Mouse (Mus musculus) neural tube, embryonic 11.5 days (tissue): ENCODE data around the gene Pla2g5. TPM values are rescaled to one million over a fixed set of nuclear protein-coding genes. Genes with fewer than 3 reads are reported as not detected.
A peak's percentile ranks its signal among the peaks of the same experiment; 100 is the strongest.

ENCODE experiments used
- ATAC-seq: fragments of 200-750 bp; cut with Nextera tagmentation; 2 replicates; pipeline ENCODE4 v1.8.0; 2017; ENCODE audit warnings: moderate number of reproducible peaks, mild to moderate bottlenecking, moderate TSS enrichment, moderate library complexity; ENCODE audit not compliant: insufficient read depth, low FRiP score, low TSS enrichment
- DNase-seq: peaks from one replicate; pipeline ENCODE4 v3.0.0-alpha.2; 2015; ENCODE audit warnings: low spot score
- H3K27ac ChIP-seq: fragments of 300-500 bp; sonication (generic); 2 replicates; pipeline ENCODE4 v1.5.1; 2014; ENCODE audit warnings: low read depth, mild to moderate bottlenecking, low read length
- H3K27me3 ChIP-seq: fragments of 300-500 bp; sonication (generic); 2 replicates; pipeline ENCODE4 v1.6.1; 2014; ENCODE audit warnings: mild to moderate bottlenecking, low read length, mixed read lengths; ENCODE audit not compliant: control insufficient read depth, insufficient read depth
- H3K36me3 ChIP-seq: fragments of 300-500 bp; sonication (generic); 2 replicates; pipeline ENCODE4 v1.6.1; 2014; ENCODE audit warnings: mild to moderate bottlenecking, low read length, moderate library complexity, mixed read lengths; ENCODE audit not compliant: control insufficient read depth, insufficient read depth
- H3K4me1 ChIP-seq: fragments of 300-500 bp; sonication (generic); 2 replicates; pipeline ENCODE4 v1.6.1; 2014; ENCODE audit warnings: low read length, mixed read lengths; ENCODE audit not compliant: control insufficient read depth, insufficient read depth
- H3K4me2 ChIP-seq: fragments of 300-500 bp; sonication (generic); 2 replicates; pipeline ENCODE4 v1.6.1; 2014; ENCODE audit warnings: low read depth, mild to moderate bottlenecking, moderate library complexity
- H3K4me3 ChIP-seq: fragments of 300-500 bp; sonication (generic); 2 replicates; pipeline ENCODE4 v1.5.1; 2014; ENCODE audit warnings: low read depth, low read length
- H3K9ac ChIP-seq: fragments of 300-500 bp; sonication (generic); 2 replicates; pipeline ENCODE4 v1.6.1; 2014; ENCODE audit warnings: mild to moderate bottlenecking, low read length
- H3K9me3 ChIP-seq: fragments of 300-500 bp; sonication (generic); 2 replicates; pipeline ENCODE4 v1.6.1; 2016; ENCODE audit warnings: low read length; ENCODE audit not compliant: control insufficient read depth
- WGBS: fragments of 180-500 bp; shearing (Covaris S2); extraction: QIAGEN DNeasy Blood & Tissue Kit; methylation state at CpG from one replicate; pipeline ENCODE4 v1.1.7; 2014; 5-methylcytosine and 5-hydroxymethylcytosine counted together
- polyA plus RNA-seq: library from polyadenylated mRNA; unstranded; fragments of >200 nt; fragmentation: Nextera tagmentation; extraction: Ambion mirVana; gene quantifications from 2 replicates; pipeline ENCODE4 v1.2.1, GENCODE M21; 2014

Pla2g5 gene
- polyA plus RNA-seq, 1 experiment from 2014 or later, result not detected

DNA sequence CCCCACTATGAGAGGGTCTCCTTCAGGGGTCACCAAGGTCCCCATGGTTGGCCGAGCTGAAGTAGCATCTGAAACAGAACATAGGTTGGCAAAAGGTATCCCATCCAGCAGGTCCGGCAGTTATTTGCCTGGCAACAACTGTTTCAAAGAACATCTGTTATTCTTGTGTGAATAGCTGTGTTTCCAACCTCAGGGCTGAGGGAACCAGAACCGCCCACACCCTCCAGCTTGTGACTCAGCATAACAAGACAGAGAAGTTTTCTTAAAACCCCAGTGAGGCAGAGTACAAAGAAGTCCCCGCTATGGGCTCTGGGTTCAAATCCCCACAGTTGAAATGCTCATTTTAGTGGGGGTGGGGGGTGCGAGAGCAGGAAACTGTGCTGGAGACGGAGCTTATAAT, 81.2 kb downstream of the Pla2g5 start:
- no peak overlapping the region for H3K4me3 ChIP-seq
- no peaks in the 10 kb centered on the region for H3K36me3 ChIP-seq
- no peak overlapping the region for H3K9ac ChIP-seq
- no peak overlapping the region for H3K4me2 ChIP-seq
- H3K27ac ChIP-seq, result no peak overlapping the region
- ATAC-seq, result no peak
- 83% methylated on average over 6 of the region's 6 CpGs for WGBS
- H3K27me3 ChIP-seq, result no peaks in the 10 kb centered on the region
- DNase-seq, result no peak
- H3K4me1 ChIP-seq, result no peaks in the 10 kb centered on the region
- H3K9me3 ChIP-seq, result no peaks in the 10 kb centered on the region

- 92% methylated on average over 5 of the region's 5 CpGs for WGBS
Observed at GRCm38 (mm10) chr4:138780300-138780699, 83.0 kb downstream of the Pla2g5 start.

GRCm38 (mm10) chr4:138777417-138778407, 85.6 kb downstream of the Pla2g5 start:
- no peak overlapping the region for H3K9ac ChIP-seq
- H3K27ac ChIP-seq, result peak overlapping the region; percentile 75
- ATAC-seq (no peak), DNase-seq (peak; percentile 39)
- H3K4me2 ChIP-seq, result no peak overlapping the region
- H3K27me3 ChIP-seq, result no peaks in the 10 kb centered on the region
- no peaks in the 10 kb centered on the region for H3K9me3 ChIP-seq
- 58% methylated on average over 20 of the region's 20 CpGs for WGBS
- no peak overlapping the region for H3K4me3 ChIP-seq
- H3K36me3 ChIP-seq, result no peaks in the 10 kb centered on the region
- H3K4me1 ChIP-seq, result no peaks in the 10 kb centered on the region

More at GRCm38 (mm10) chr4:138780300-138780699, 83.0 kb downstream of the Pla2g5 start:
- Histone ChIP-seq H3K4me2 (no peak overlapping the region), H3K36me3 (no peaks in the 10 kb centered on the region), H3K27ac (no peak overlapping the region), H3K9ac (no peak overlapping the region), H3K4me1 (no peaks in the 10 kb centered on the region), H3K9me3 (no peaks in the 10 kb centered on the region), H3K27me3 (no peaks in the 10 kb centered on the region), H3K4me3 (no peak overlapping the region)
- no peak for ATAC-seq
- no peak for DNase-seq

DNA sequence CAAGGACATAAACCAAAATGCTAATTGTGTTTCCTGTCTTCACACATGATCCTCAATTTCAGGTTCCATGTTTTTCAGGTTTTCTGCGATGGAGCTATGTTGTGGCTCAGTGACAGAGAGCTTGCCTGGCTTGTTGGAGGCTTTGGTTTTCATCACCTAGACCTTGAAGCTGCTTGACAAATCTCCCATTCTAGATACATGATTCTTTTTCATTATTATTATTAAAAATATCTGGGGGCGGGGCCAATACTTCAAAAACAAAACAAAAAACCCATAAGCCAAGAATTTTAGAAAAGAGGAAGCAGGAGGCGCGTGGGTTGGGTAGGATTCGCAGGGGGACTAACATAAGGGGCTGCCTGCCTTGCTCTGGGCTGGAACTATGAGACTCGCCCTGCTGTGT, 87.8 kb downstream of the Pla2g5 start, which contains the start of gene Pla2g2d:
Pla2g2d (plus strand) TSS at position 301 of the 400 bp plus-strand sequence.
- no peaks in the 10 kb centered on the region for H3K9me3 ChIP-seq
- H3K36me3 ChIP-seq, result no peaks in the 10 kb centered on the region
- no peaks in the 10 kb centered on the region for H3K27me3 ChIP-seq
- H3K4me3 ChIP-seq, result no peak within 1 kb of the TSS
- no peak for DNase-seq
- no peak for ATAC-seq
- H3K27ac ChIP-seq, result no peak within 1 kb of the TSS
- WGBS, result 84% methylated on average over 6 of the region's 6 CpGs
- no peak within 1 kb of the TSS for H3K9ac ChIP-seq
- H3K4me1 ChIP-seq, result no peaks in the 10 kb centered on the region
- no peak within 1 kb of the TSS for H3K4me2 ChIP-seq

- no peaks in the 10 kb centered on the region for H3K36me3 ChIP-seq
- DNase-seq (no peak), ATAC-seq (no peak)
- H3K27me3 ChIP-seq, result no peaks in the 10 kb centered on the region
- 81% methylated on average over 5 of the region's 5 CpGs for WGBS
- H3K4me1 ChIP-seq, result no peaks in the 10 kb centered on the region
- H3K9me3 ChIP-seq, result no peaks in the 10 kb centered on the region
- no peak overlapping the region for H3K4me3 ChIP-seq
- H3K27ac ChIP-seq, result no peak overlapping the region
- H3K4me2 ChIP-seq, result no peak overlapping the region
- no peak overlapping the region for H3K9ac ChIP-seq
Observed at GRCm38 (mm10) chr4:138772386-138772785, 90.9 kb downstream of the Pla2g5 start.

DNA sequence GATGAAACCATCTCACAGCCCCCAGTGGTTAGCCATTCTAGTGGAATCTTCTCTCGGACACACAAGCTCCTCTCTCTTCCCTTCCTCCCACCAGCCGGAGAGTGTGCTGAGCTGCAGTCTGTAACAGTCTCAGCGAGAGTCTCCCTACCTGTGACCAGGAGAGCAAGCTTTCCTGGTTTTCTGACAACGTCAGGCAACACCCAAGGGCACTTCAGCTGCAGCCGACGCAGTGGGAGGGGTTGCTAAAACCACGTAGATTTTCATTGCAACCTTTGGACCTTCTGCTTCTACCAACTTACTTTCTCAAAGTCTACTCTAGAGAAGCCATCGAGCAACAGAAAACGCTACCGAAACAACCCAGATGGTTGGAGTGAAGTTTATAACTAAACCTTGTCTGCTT, 91.3 kb downstream of the Pla2g5 start:
- no peaks in the 10 kb centered on the region for H3K27me3 ChIP-seq
- no peaks in the 10 kb centered on the region for H3K9me3 ChIP-seq
- WGBS, result 88% methylated on average over 10 of the region's 10 CpGs

DNA sequence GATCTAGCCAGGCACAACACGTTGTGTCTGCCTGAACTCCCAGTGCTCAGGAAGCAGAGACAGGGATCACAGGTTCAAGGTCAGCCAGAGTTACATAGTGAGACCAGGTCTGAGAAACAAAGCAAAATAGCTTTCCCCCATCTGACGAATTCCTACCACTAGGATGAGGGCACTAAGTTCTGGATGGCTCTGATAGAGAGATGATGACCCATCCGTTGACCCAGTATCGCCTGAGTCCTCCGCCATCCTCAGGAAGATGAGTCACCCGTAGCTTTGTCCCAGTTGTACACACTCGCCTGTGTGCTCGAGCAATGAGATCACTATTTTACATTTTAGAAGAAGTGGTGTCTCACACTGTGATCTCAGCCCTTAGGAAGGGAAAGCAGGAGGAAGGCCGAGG, 101.0 kb downstream of the Pla2g5 start:
- Histone ChIP-seq H3K9ac (no peak overlapping the region), H3K4me1 (no peaks in the 10 kb centered on the region), H3K4me2 (no peak overlapping the region), H3K4me3 (no peak overlapping the region), H3K36me3 (no peaks in the 10 kb centered on the region), H3K27me3 (no peaks in the 10 kb centered on the region), H3K9me3 (no peaks in the 10 kb centered on the region), H3K27ac (no peak overlapping the region)
- ATAC-seq, result no peak
- 79% methylated on average over 9 of the region's 9 CpGs for WGBS
- DNase-seq, result no peak

More for the DNA sequence above, 91.3 kb downstream of the Pla2g5 start:
- Histone ChIP-seq H3K4me3 (no peak overlapping the region), H3K27ac (no peak overlapping the region), H3K4me2 (no peak overlapping the region), H3K36me3 (no peaks in the 10 kb centered on the region), H3K9ac (no peak overlapping the region), H3K4me1 (no peaks in the 10 kb centered on the region)
- ATAC-seq (no peak), DNase-seq (no peak)

DNA sequence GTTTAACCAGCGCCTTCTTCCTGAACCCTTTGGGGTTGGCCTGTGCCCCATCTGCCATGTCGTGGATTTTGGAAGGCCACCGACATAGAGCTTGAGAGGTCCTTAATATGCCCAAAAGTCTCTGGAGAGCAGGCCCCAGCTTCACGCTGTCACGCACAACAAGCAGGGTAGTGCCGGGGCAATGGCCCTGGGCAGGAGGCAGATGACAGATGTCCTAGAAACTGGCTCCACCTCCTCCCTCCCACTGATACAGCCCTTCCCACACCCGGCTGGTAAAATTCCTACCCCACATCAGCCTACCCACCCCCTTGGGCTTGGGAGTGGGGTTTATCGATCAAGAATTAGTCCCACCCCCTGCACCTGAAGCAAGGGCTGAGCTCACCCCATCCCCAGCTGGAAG, 105.9 kb downstream of the Pla2g5 start, which contains the start of gene Pla2g2f:
Pla2g2f (minus strand) TSS at position 211 of the 400 bp plus-strand sequence.
- Histone ChIP-seq H3K4me2 (no peak within 1 kb of the TSS), H3K27ac (no peak within 1 kb of the TSS), H3K9me3 (no peaks in the 10 kb centered on the region), H3K4me1 (no peaks in the 10 kb centered on the region), H3K9ac (no peak within 1 kb of the TSS), H3K27me3 (no peaks in the 10 kb centered on the region), H3K4me3 (no peak within 1 kb of the TSS), H3K36me3 (no peaks in the 10 kb centered on the region)
- ATAC-seq, result no peak
- WGBS, result 61% methylated on average over 8 of the region's 8 CpGs
- no peak for DNase-seq

- H3K36me3 ChIP-seq, result no peaks in the 10 kb centered on the region
- H3K4me2 ChIP-seq, result no peak overlapping the region
- no peaks in the 10 kb centered on the region for H3K9me3 ChIP-seq
- ATAC-seq (no peak), DNase-seq (no peak)
- no peaks in the 10 kb centered on the region for H3K27me3 ChIP-seq
- H3K27ac ChIP-seq, result no peak overlapping the region
- no peaks in the 10 kb centered on the region for H3K4me1 ChIP-seq
- no peak overlapping the region for H3K9ac ChIP-seq
- WGBS, result 83% methylated on average over 11 of the region's 11 CpGs
- no peak overlapping the region for H3K4me3 ChIP-seq
Observed at GRCm38 (mm10) chr4:138755983-138756382, 107.3 kb downstream of the Pla2g5 start.
